9 mouse cellular contexts compared by ENCODE assay signal in genomic region chr14:31954945-31955344, GRCm38 (mm10).
A peak's percentile ranks its signal among the peaks of the same experiment; 100 is the strongest.
DNase-seq lines count a peak whose midpoint lies in the region; ATAC-seq and TF ChIP-seq lines count a peak whose summit lies in the region.
"Had no signal": no experiment of that assay in that cellular context is flagged by ENCODE, and none has a peak within 500 bp of the region (broad histone marks: within the 10 kb centered on the region; RNA-seq: fewer than 3 reads in every experiment).

No protein-coding gene starts in this region.

- no peaks in the 10 kb centered on the region for H3K79me2 ChIP-seq in myocyte (ENCODE audit: control insufficient read depth, insufficient read depth)

- no peak overlapping the region for H3K9ac ChIP-seq in kidney, embryonic 14.5 days (ENCODE audit: low read depth, low read length)
- H3K9ac ChIP-seq in limb, embryonic 14.5 days (ENCODE audit: low read depth, low read length, severe bottlenecking): no peak overlapping the region
- H3K9ac ChIP-seq: embryonic facial prominence, embryonic 12.5 days had no signal

- no peak for TF ChIP-seq POLR2A in limb, embryonic 14.5 days (IDR thresholded peaks at IDR 0.05; ENCODE audit: borderline replicate concordance, extremely low read depth, insufficient read depth, insufficient read length)
- TF ChIP-seq POLR2A in myocyte (IDR thresholded peaks at IDR 0.05; ENCODE audit: insufficient read length, low read depth): no peak

- no peak overlapping the region for H3K27ac ChIP-seq in kidney, embryonic 14.5 days (ENCODE audit: low read depth, low read length)
- H3K27ac ChIP-seq in limb, embryonic 14.5 days (replicated peaks; ENCODE audit: low read depth, low read length): no peak overlapping the region
- H3K27ac ChIP-seq: embryonic facial prominence, embryonic 12.5 days had no signal

- peak; percentile 79 for DNase-seq in 416B (ENCODE audit: low read depth)
- peak; percentile 77 to 83 for DNase-seq in adrenal gland, adult 18-20 months (ENCODE audit: low spot score in 2 of 2)
- peak; percentile 87 for DNase-seq in embryo, embryonic 10 days (ENCODE audit: low spot score)
- peak; percentile 81 for DNase-seq in gastrocnemius, postnatal 14 days
- peak; percentile 88 for DNase-seq in limb, embryonic 14.5 days (ENCODE audit: low spot score)
- peak; percentile 64 to 85 for DNase-seq in spleen, postnatal 4 days (ENCODE audit: low spot score in 2 of 2)

- H3K4me2 ChIP-seq in kidney, embryonic 14.5 days (replicated peaks; ENCODE audit: low read depth, low read length): no peak overlapping the region
- no peak overlapping the region for H3K4me2 ChIP-seq in limb, embryonic 14.5 days (replicated peaks; ENCODE audit: low read depth, low read length, severe bottlenecking)
- no peak overlapping the region for H3K4me2 ChIP-seq in myocyte (ENCODE audit: low read depth)
- H3K4me2 ChIP-seq: embryonic facial prominence, embryonic 12.5 days had no signal

- no peaks in the 10 kb centered on the region for H3K9me3 ChIP-seq in kidney, embryonic 14.5 days (ENCODE audit: control insufficient read depth, low read length)
- no peaks in the 10 kb centered on the region for H3K9me3 ChIP-seq in limb, embryonic 14.5 days (ENCODE audit: control insufficient read depth, low read length)
- H3K9me3 ChIP-seq: embryonic facial prominence, embryonic 12.5 days had no signal

- H3K27me3 ChIP-seq in kidney, embryonic 14.5 days (ENCODE audit: control insufficient read depth, insufficient read depth, low read length): no peaks in the 10 kb centered on the region
- H3K27me3 ChIP-seq in limb, embryonic 14.5 days (ENCODE audit: control insufficient read depth, insufficient read depth, low read length): no peaks in the 10 kb centered on the region
- H3K27me3 ChIP-seq in myocyte (ENCODE audit: control insufficient read depth, insufficient read depth, insufficient read length): no peaks in the 10 kb centered on the region
- H3K27me3 ChIP-seq: embryonic facial prominence, embryonic 12.5 days had no signal

- ATAC-seq in kidney, embryonic 14.5 days (ENCODE audit: low FRiP score, low TSS enrichment): peak; percentile 68; the same call in 1 of the 2 replicates
- ATAC-seq in limb, embryonic 14.5 days (ENCODE audit: low FRiP score, low read depth): peak; percentile 82

- 5% methylated on average over 4 of the region's 4 CpGs for WGBS in kidney, embryonic 14.5 days
- WGBS in limb, embryonic 14.5 days: 7% methylated on average over 4 of the region's 4 CpGs

- H3K4me3 ChIP-seq in kidney, embryonic 14.5 days (ENCODE audit: low read length): no peak overlapping the region
- H3K4me3 ChIP-seq in limb, embryonic 14.5 days (replicated peaks; ENCODE audit: low read length): no peak overlapping the region
- no peak overlapping the region for H3K4me3 ChIP-seq in myocyte
- H3K4me3 ChIP-seq: embryonic facial prominence, embryonic 12.5 days had no signal

- H3K36me3 ChIP-seq in kidney, embryonic 14.5 days (ENCODE audit: control insufficient read depth, insufficient read depth, low read length): no peaks in the 10 kb centered on the region
- H3K36me3 ChIP-seq in limb, embryonic 14.5 days (ENCODE audit: control insufficient read depth, insufficient read depth, low read length): no peaks in the 10 kb centered on the region
- no peaks in the 10 kb centered on the region for H3K36me3 ChIP-seq in myocyte (ENCODE audit: control insufficient read depth, insufficient read depth)
- H3K36me3 ChIP-seq: embryonic facial prominence, embryonic 12.5 days had no signal

- H3ac ChIP-seq in myocyte (ENCODE audit: control insufficient read depth, insufficient read length): no peak overlapping the region

- intact Hi-C loops in gastrocnemius, postnatal 14 days (cut with DNase I; ENCODE audit: low total_unique reads): loop anchor here (2.0 to 10.0 kb wide), 2 partner anchors 78 to 300 kb away; no protein-coding TSS in a partner anchor

- no peaks in the 10 kb centered on the region for H3K4me1 ChIP-seq in kidney, embryonic 14.5 days (ENCODE audit: control insufficient read depth, insufficient read depth, low read length)
- no peaks in the 10 kb centered on the region for H3K4me1 ChIP-seq in limb, embryonic 14.5 days (ENCODE audit: control insufficient read depth, insufficient read depth, low read length)
- H3K4me1 ChIP-seq: embryonic facial prominence, embryonic 12.5 days had no signal

TF ChIP-seq in myocyte, 11 proteins besides CTCF, POLR2A, EP300 and RAD21:
- no peak for TF ChIP-seq E2F4 (IDR thresholded peaks at IDR 0.05; ENCODE audit: insufficient read depth)
- TF ChIP-seq USF1 (IDR thresholded peaks at IDR 0.05; ENCODE audit: low read depth): peak; percentile 28
- no peak for TF ChIP-seq CEBPB (IDR thresholded peaks at IDR 0.05; ENCODE audit: insufficient read depth, poor library complexity, severe bottlenecking)
- TF ChIP-seq TCF3 (IDR thresholded peaks at IDR 0.05; ENCODE audit: insufficient read length, low read depth): no peak
- no peak for TF ChIP-seq REST (IDR thresholded peaks at IDR 0.05; ENCODE audit: insufficient read depth, insufficient read length)
- no peak for TF ChIP-seq TCF12 (IDR thresholded peaks at IDR 0.05; ENCODE audit: insufficient read depth, poor library complexity, severe bottlenecking)
- no peak for TF ChIP-seq MAX (IDR thresholded peaks at IDR 0.05; ENCODE audit: low read depth)
- no peak for TF ChIP-seq POLR2AphosphoS2 (IDR thresholded peaks at IDR 0.05; ENCODE audit: insufficient read length, low read depth)
- no peak for TF ChIP-seq MYOG (IDR thresholded peaks at IDR 0.05; ENCODE audit: control insufficient read depth in 1 of 3, insufficient read depth in 1 of 3, insufficient read length in 2 of 3, low read depth in 2 of 3)
